Mouse (Mus musculus) spleen, adult 12 weeks (tissue): ENCODE data around the gene Mn1.
A peak's percentile ranks its signal among the peaks of the same experiment; 100 is the strongest.

Source experiments
- DNase-seq: peaks from one replicate; pipeline ENCODE4 v3.0.0; 2022; ENCODE audit warnings: low spot score

Gene Mn1

DNA sequence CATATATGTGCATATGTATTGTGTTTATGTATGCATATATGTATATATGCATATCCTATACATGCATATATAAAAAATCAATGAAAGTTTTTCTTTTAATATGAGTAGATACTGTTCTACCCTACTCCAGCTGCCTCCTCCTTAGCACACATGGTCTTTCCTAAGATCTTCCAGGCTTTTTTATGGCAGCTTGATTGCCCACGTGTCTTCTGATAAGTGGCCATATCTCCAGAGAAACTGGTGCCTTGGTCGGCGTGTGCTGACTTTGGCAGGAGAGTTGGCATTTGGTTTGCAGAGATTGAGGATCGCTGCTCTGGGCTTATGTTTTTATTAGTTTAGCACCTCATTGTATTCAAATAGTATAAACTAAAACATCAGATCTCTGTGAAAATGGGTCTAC is 68.7 kb downstream of the Mn1 start:
- DNase-seq, result no peak

DNA sequence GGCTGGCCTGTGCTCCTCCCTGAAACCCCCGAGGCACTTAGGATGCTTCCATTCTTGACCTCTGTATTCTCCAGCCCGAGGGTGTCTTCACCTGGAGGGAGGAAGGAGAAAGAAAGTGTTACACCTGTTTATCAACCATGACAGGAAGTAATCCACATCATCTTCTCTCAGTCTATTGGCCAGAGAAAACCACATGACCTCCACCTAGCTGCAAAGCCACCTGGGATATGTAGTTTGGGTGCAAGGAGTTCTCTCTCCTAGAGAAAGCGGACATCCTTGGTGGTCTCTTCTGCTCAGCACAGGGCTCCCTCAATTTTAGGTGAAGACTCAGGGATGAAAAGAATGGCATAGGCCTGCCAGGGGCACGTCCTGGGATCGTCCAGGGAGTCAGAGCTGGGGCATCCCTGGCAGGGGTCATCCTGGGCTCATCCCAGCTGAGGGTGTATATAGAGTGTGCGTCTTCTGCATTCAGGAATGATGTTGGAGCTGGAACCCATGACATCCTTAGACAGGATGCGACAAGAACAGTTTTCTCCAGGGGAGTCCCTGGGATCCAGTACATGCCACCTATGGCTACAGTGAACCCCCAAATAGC is 72.0 kb downstream of the Mn1 start:
- DNase-seq, result no peak

DNA sequence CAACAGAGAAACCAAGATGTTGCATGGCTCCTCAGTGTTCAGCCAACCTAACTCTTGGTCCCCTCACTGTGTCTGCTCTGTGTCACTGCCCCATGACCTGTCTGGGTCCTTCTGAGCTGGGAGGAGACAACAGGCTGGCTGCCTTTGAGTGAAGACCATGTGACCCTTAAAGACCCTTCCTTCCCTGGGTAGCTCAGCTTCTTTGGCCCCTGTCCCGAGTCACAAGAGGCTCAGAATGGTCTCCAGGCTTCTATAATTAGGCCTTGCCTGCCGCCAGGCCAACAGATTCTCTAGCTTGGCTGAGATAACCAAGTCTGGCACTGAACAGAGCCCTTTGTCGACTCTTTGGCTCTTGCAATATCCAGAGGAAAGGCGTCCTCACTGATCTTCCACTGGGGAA is 73.4 kb downstream of the Mn1 start:
- DNase-seq, result no peak

DNA sequence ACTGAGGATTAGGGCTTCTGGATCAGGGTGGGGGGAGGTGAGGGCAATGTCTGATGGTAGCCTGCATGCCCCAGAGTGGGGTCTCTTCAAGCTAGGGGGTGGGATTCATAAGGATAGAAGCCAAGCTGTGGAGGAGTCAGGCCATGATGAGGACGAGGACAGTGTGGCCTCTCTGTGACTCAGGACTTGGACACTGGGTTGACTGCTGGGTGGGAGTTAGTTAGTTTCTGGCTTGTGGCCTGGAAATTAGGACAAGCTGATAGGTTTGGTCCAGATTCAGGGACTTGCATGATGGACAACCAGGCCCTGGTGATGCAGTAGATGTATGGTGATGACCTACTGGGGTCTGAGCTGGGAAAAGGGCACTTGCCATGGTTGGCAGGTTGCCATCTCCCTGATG is 74.3 kb downstream of the Mn1 start:
- DNase-seq, result no peak

DNA sequence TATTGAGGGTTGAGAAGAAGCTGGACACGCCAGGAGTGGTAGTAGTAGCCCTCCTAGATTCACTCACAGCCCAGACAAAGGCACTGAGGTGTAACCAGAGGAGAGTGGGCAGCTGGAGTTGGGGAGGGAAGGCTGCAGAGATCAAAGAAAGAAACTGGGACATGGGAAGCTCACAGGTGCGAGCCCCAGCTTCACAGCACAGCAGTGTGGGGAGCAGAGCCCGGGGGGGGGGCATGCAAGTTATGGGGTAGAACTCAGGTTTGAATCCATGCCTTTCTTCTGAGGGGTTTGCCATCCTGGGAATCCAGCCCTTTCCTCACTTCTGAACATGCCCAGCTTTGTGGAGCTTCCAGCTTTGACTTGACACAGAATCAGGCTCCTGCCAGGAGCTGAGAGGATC is 82.9 kb downstream of the Mn1 start:
- no peak for DNase-seq

DNA sequence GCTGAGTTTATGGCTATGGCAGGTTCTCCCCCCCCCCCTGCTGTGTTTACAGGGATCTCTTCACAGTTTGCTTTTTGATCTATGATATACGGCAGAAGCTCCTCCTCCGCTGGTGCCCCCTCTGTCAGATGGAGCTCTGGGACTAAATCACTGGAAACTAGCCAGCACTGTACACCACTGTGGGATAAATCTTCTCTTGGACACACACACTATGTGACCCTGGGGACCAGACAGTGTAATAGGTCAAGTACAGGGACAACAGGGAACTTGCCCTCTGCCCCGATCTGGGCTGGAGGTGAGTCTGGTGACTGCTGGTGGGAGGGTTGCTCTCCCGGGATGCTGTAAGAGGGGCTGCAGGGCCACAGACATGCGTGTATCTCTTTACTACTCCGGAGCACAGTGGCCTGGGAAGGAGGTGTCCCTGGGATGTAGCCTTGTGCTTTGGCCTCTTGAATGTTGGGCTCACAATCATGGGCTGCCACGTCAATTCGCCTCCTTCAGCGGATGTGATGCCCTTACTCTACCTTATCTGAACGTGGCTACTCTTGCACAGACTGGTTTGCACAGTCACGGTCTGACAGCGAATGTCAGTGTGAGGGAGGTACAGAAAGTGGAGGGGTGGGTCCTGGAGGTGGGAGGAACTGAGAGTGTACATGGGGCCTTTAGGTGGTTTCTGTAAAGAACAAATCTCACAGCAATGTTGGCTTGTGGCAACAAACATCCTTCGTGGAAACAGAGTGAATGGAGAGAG is 84.7 kb downstream of the Mn1 start:
- DNase-seq, result no peak

DNA sequence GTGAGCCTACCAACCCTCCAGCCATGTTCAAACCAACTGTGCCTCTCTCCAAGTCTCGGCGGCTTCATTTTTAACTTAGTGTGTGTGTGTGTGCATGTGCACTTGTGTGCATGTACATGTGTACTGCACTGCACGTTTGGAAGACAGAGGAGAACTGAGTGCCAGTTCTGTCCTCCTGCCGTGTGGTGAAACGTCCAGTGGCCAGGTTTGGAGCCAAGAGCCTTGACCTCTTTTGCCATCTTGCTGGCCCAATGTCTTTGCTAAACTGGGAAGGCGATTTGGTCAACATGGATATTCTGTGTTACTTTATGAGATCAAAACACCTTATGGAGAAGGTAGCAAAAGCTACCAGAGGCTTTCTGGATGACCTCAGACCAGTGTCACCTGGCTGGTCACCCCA is 88.1 kb downstream of the Mn1 start:
- no peak for DNase-seq

DNA sequence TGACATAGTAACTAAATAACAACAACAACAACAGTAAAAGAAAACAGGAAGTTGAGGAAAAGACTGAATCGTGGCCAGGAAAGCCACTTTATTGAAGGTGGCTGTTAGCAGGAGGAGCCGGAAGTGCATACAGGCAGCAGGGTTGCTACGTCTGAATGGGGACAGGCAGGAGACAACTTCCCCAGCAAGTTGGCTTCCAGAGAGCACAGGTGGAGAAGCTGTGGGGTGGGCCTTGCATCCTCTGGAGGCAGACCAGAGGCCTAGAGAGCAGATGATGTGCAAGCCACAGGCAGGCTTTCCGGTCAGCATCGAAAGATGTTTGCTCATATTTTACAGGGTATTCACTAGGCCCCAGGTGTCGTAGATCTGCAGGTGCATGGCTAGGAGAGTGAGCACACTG is 88.7 kb downstream of the Mn1 start:
- DNase-seq, result no peak

DNA sequence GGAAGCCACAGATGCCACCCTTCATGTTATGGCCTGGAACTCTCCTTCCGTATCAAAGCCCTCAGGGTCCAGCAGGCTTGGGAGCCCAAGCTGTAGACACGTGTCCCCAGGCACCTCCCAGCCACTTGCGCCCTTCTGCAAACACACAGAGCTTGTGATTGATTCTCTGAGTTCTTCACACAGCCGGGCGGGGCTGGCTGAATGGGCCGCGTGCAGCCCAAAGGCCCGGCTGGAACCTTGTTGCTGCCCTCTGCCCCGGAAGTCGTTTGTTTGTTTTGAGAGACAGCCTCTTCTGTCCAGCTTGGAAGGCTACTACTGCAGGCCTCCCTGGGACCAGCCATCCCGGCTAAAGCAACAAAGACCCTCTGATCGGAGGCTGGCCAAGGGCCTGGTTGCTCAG is 89.2 kb downstream of the Mn1 start:
- peak; percentile 12 for DNase-seq
